Mouse (Mus musculus) limb, embryonic 13.5 days (tissue): ENCODE measurements at regions not wholly inside any gene's neighbourhood (a gene's known extent, or its start where the extent isn't known, plus 50 kb on each side); places are given as distances from the start of the nearest gene placed in this dataset.
A peak's percentile ranks its signal among the peaks of the same experiment; 100 is the strongest.

ENCODE experiments used
- ATAC-seq: fragments of 200-750 bp; cut with Nextera tagmentation; 2 replicates; pipeline ENCODE4 v1.8.0; 2017; ENCODE audit warnings: low read depth, moderate number of reproducible peaks, moderate TSS enrichment; ENCODE audit not compliant: low FRiP score
- H3K27ac ChIP-seq: fragments of 300-500 bp; sonication (generic); 2 replicates; pipeline ENCODE4 v1.5.1; 2015; ENCODE audit warnings: inconsistent platforms, mild to moderate bottlenecking, moderate library complexity
- H3K27me3 ChIP-seq: fragments of 300-500 bp; sonication (generic); 2 replicates; pipeline ENCODE4 v1.6.1; 2015; ENCODE audit warnings: mild to moderate bottlenecking, inconsistent platforms
- H3K36me3 ChIP-seq: fragments of 300-500 bp; sonication (generic); 2 replicates; pipeline ENCODE4 v1.6.1; 2015; ENCODE audit warnings: inconsistent platforms, mild to moderate bottlenecking, moderate library complexity
- H3K4me1 ChIP-seq: fragments of 300-500 bp; sonication (generic); 2 replicates; pipeline ENCODE4 v1.6.1; 2015; ENCODE audit warnings: inconsistent platforms
- H3K4me2 ChIP-seq: fragments of 300-500 bp; sonication (generic); replicated peaks from 2 replicates; pipeline ENCODE4 v1.6.1; 2015; ENCODE audit warnings: inconsistent platforms, mild to moderate bottlenecking, moderate library complexity
- H3K4me3 ChIP-seq: fragments of 300-500 bp; sonication (generic); 2 replicates; pipeline ENCODE4 v1.5.1; 2015; ENCODE audit warnings: moderate library complexity, mild to moderate bottlenecking, inconsistent platforms
- H3K9ac ChIP-seq: fragments of 300-500 bp; sonication (generic); 2 replicates; pipeline ENCODE4 v1.6.1; 2015; ENCODE audit warnings: mild to moderate bottlenecking, inconsistent platforms
- H3K9me3 ChIP-seq: fragments of 300-500 bp; sonication (generic); 2 replicates; pipeline ENCODE4 v1.6.1; 2016; ENCODE audit warnings: inconsistent platforms
- WGBS: fragments of 180-500 bp; shearing (Covaris S2); methylation state at CpG from one replicate; pipeline ENCODE4 v1.1.7; 2015; 5-methylcytosine and 5-hydroxymethylcytosine counted together

- no peak overlapping the region for H3K9ac ChIP-seq
- no peak for ATAC-seq
- H3K4me1 ChIP-seq = peaks cover 27% of the 10 kb centered on the region
- H3K27ac ChIP-seq = no peak overlapping the region
- 90% methylated on average over 4 of the region's 4 CpGs for WGBS
- H3K27me3 ChIP-seq = no peaks in the 10 kb centered on the region
- no peaks in the 10 kb centered on the region for H3K36me3 ChIP-seq
- no peaks in the 10 kb centered on the region for H3K9me3 ChIP-seq
- no peak overlapping the region for H3K4me2 ChIP-seq
- H3K4me3 ChIP-seq = no peak overlapping the region
Observed at GRCm38 (mm10) chr7:145029622-145030021, 89.9 kb upstream of the Ccnd1 start.

- H3K4me2 ChIP-seq = no peak overlapping the region
- WGBS = 37% methylated on average over 4 of the region's 4 CpGs
- peaks cover 27% of the 10 kb centered on the region for H3K4me1 ChIP-seq
- H3K36me3 ChIP-seq = no peaks in the 10 kb centered on the region
- H3K4me3 ChIP-seq = no peak overlapping the region
- H3K9ac ChIP-seq = no peak overlapping the region
- H3K27me3 ChIP-seq = no peaks in the 10 kb centered on the region
- ATAC-seq = no peak
- H3K27ac ChIP-seq = no peak overlapping the region
- no peaks in the 10 kb centered on the region for H3K9me3 ChIP-seq
Observed at GRCm38 (mm10) chr7:145029124-145029523, 89.4 kb upstream of the Ccnd1 start.

GRCm38 (mm10) chr7:145027061-145027460 lies 87.3 kb upstream of the Ccnd1 start:
- 83% methylated on average over 4 of the region's 4 CpGs for WGBS
- no peaks in the 10 kb centered on the region for H3K27me3 ChIP-seq
- no peaks in the 10 kb centered on the region for H3K36me3 ChIP-seq
- H3K27ac ChIP-seq = no peak overlapping the region
- no peak overlapping the region for H3K4me2 ChIP-seq
- H3K9ac ChIP-seq = no peak overlapping the region
- ATAC-seq = no peak
- peaks cover 27% of the 10 kb centered on the region for H3K4me1 ChIP-seq
- no peaks in the 10 kb centered on the region for H3K9me3 ChIP-seq
- H3K4me3 ChIP-seq = no peak overlapping the region

- no peak overlapping the region for H3K4me2 ChIP-seq
- no peak overlapping the region for H3K9ac ChIP-seq
- 87% methylated on average over 5 of the region's 5 CpGs for WGBS
- no peaks in the 10 kb centered on the region for H3K27me3 ChIP-seq
- H3K27ac ChIP-seq = no peak overlapping the region
- H3K36me3 ChIP-seq = no peaks in the 10 kb centered on the region
- no peak overlapping the region for H3K4me3 ChIP-seq
- H3K9me3 ChIP-seq = no peaks in the 10 kb centered on the region
- no peak for ATAC-seq
- H3K4me1 ChIP-seq = peaks cover 18% of the 10 kb centered on the region
Observed at GRCm38 (mm10) chr7:145026014-145026285, 86.2 kb upstream of the Ccnd1 start.

GRCm38 (mm10) chr7:145025186-145026013 lies 85.7 kb upstream of the Ccnd1 start:
- Histone ChIP-seq H3K27me3 (no peaks in the 10 kb centered on the region), H3K9ac (no peak overlapping the region), H3K27ac (peak overlapping the region; percentile 10; the same call in 1 of the 2 replicates), H3K4me2 (no peak overlapping the region), H3K36me3 (no peaks in the 10 kb centered on the region), H3K4me1 (peaks cover 15% of the 10 kb centered on the region), H3K4me3 (no peak overlapping the region), H3K9me3 (no peaks in the 10 kb centered on the region)
- 41% methylated on average over 6 of the region's 6 CpGs for WGBS
- ATAC-seq = no peak

GRCm38 (mm10) chr7:145024651-145025050 lies 84.9 kb upstream of the Ccnd1 start:
- Histone ChIP-seq H3K27ac (0 out of 2 replicates have a peak overlapping the region, but pooled peaks have one; percentile 10), H3K9me3 (no peaks in the 10 kb centered on the region), H3K9ac (no peak overlapping the region), H3K27me3 (no peaks in the 10 kb centered on the region), H3K4me3 (no peak overlapping the region), H3K36me3 (no peaks in the 10 kb centered on the region), H3K4me1 (peaks cover 7% of the 10 kb centered on the region; the same call in 1 of the 2 replicates), H3K4me2 (no peak overlapping the region)
- ATAC-seq = no peak
- 78% methylated on average over 2 of the region's 2 CpGs for WGBS

- H3K4me3 ChIP-seq = no peak overlapping the region
- 65% methylated on average over 2 of the region's 2 CpGs for WGBS
- no peak for ATAC-seq
- H3K9me3 ChIP-seq = no peaks in the 10 kb centered on the region
- H3K27me3 ChIP-seq = no peaks in the 10 kb centered on the region
- H3K4me2 ChIP-seq = no peak overlapping the region
- H3K27ac ChIP-seq = no peak overlapping the region
- H3K36me3 ChIP-seq = no peaks in the 10 kb centered on the region
- H3K9ac ChIP-seq = no peak overlapping the region
- H3K4me1 ChIP-seq = 0 out of 2 replicates have a peak, but pooled peaks cover 3% of the 10 kb centered on the region
Observed at GRCm38 (mm10) chr7:145019137-145019536, 79.4 kb upstream of the Ccnd1 start.

GRCm38 (mm10) chr7:145018149-145018548 lies 78.4 kb upstream of the Ccnd1 start:
- Histone ChIP-seq H3K9ac (no peak overlapping the region), H3K27ac (no peak overlapping the region), H3K27me3 (no peaks in the 10 kb centered on the region), H3K4me2 (no peak overlapping the region), H3K4me3 (no peak overlapping the region), H3K4me1 (0 out of 2 replicates have a peak, but pooled peaks cover 3% of the 10 kb centered on the region), H3K36me3 (no peaks in the 10 kb centered on the region), H3K9me3 (no peaks in the 10 kb centered on the region)
- ATAC-seq = no peak
- WGBS = 88% methylated on average over 3 of the region's 3 CpGs

GRCm38 (mm10) chr7:145015463-145016085 lies 75.8 kb upstream of the Ccnd1 start:
- Histone ChIP-seq H3K27me3 (no peaks in the 10 kb centered on the region), H3K9me3 (no peaks in the 10 kb centered on the region), H3K9ac (no peak overlapping the region), H3K36me3 (no peaks in the 10 kb centered on the region), H3K4me1 (0 out of 2 replicates have a peak, but pooled peaks cover 3% of the 10 kb centered on the region), H3K4me2 (no peak overlapping the region), H3K4me3 (no peak overlapping the region), H3K27ac (no peak overlapping the region)
- no peak for ATAC-seq
- 46% methylated on average over 22 of the region's 22 CpGs for WGBS

GRCm38 (mm10) chr7:145010757-145011156 lies 71.0 kb upstream of the Ccnd1 start:
- Histone ChIP-seq H3K9ac (no peak overlapping the region), H3K27ac (no peak overlapping the region), H3K4me3 (no peak overlapping the region), H3K4me2 (no peak overlapping the region), H3K27me3 (no peaks in the 10 kb centered on the region), H3K9me3 (no peaks in the 10 kb centered on the region), H3K36me3 (no peaks in the 10 kb centered on the region), H3K4me1 (0 out of 2 replicates have a peak, but pooled peaks cover under 1% of the 10 kb centered on the region)
- 42% methylated on average over 4 of the region's 4 CpGs for WGBS
- ATAC-seq = no peak

- Histone ChIP-seq H3K27ac (no peak overlapping the region), H3K27me3 (no peaks in the 10 kb centered on the region), H3K4me1 (no peaks in the 10 kb centered on the region), H3K9ac (no peak overlapping the region), H3K4me2 (no peak overlapping the region), H3K36me3 (no peaks in the 10 kb centered on the region), H3K9me3 (no peaks in the 10 kb centered on the region), H3K4me3 (no peak overlapping the region)
- WGBS = 53% methylated on average over 3 of the region's 3 CpGs
- no peak for ATAC-seq
Observed at GRCm38 (mm10) chr7:145010004-145010403, 70.3 kb upstream of the Ccnd1 start.

- Histone ChIP-seq H3K36me3 (no peaks in the 10 kb centered on the region), H3K4me2 (no peak overlapping the region), H3K9me3 (no peaks in the 10 kb centered on the region), H3K4me1 (no peaks in the 10 kb centered on the region), H3K27me3 (no peaks in the 10 kb centered on the region), H3K9ac (no peak overlapping the region), H3K27ac (no peak overlapping the region), H3K4me3 (no peak overlapping the region)
- WGBS = 56% methylated on average over 7 of the region's 7 CpGs
- no peak for ATAC-seq
Observed at GRCm38 (mm10) chr7:145008662-145009333, 69.1 kb upstream of the Ccnd1 start.
